Mouse (Mus musculus): ENCODE results near the gene Dpm3.
"Not testable (repeated sequence)": the region's sequence is repeated elsewhere in the genome, so short reads cannot be mapped to it uniquely, and the experiment has no call there.

Gene Dpm3

DNA sequence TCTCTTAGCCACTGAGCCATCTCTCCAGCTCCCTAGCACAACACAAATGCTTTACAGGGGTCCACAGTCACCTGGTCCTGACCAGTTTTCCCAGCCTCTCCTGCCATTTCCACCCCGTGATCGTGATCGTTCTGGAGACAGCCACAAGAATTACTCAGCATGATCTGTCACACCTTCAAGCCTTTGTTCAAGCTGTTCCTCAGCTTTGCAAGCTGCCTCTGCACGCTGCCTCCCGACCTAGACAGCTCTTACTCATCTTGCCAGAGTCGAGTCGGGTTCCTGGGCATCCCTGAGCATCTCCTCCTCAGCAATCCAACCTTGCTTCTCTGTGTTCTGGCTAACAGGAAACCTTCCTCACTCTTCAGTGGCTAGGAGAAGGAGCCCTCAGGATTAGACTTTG lies at the start of gene Dpm3:
Gene Dpm3, plus strand, starts transcription at position 283 of the 400 bp plus-strand sequence.
- no peak for DNase-seq

GRCm38 (mm10) chr3:89209731-89210130 lies 49.4 kb upstream of the Dpm3 start:
- DNase-seq: peak; percentile 16

DNA sequence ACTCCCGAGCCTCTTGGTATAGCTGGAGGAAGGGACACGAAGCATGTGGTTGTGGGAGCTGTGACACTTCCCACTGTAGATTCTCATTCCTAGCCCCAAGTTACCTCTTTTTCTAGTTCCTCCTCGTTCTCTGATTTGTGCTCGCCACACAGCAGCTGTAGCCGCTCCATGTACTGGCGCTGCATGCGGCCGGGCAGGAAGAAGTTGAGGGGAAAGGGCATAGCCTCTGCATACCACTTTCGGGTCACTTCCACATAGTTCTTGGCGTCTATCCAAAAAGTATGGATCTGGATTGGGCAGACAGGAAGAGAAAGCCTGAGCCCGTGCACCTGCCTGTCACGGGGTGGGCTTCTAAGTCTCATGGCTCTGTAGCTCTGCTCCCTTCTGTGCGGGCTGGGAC lies 49.0 kb upstream of the Dpm3 start:
- DNase-seq: peak; percentile 30

DNA sequence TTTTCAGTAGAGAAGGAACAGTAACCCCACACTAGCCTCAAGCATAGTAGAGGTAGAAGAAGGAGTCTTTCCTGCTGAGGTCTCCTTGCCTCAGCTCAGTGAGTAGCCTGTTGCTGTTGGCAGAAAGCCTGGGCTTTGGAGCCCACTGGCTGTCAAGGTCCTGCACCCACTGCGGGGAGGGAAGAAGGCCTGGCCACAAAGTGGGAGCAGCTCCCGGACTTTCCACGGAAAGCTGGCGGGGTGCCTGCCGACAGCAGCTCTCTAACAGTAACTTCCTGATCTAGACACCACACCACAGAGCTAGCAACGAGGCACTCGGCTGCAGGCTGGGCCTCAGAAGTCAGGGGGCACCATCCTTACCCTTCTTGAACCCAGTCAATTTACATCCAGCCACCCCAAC lies 48.4 kb upstream of the Dpm3 start:
- DNase-seq: peak; percentile 47

GRCm38 (mm10) chr3:89213803-89214530 lies 45.2 kb upstream of the Dpm3 start:
- DNase-seq: peak; percentile 89

DNA sequence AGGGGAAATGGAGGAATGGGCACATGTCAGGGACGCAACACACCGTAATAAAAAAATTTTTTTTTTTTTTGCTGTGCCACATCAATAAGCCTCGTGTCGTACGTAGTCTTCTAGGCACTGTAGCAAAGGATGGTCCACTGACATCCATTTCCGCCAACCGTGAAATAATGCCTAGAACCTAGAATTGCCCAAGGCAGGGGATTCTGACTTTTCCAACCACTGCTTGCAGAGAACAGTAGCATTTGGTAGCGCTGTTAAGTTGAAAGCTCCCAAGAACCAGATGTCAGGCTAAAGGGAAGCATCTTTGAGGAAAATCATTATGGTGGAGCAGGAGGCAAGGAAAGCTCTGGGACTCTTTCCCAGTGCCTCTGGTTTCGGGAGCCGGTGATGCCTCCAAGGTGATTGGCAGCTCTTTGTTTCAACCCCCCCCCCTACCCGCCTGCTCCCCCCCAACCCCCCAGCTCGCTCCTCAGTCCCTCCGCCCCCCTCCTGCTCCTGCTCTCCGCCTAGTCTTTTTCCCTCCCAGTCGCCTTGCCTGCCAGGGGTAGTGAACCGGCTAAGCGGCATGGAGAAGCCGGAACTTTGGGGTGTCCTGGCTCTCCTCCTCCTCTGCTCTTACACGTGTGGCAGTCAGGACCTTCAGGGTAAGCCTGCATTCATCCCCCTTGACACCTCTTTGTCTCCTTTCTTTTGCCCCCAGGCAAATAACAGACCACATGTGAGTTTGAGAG lies 44.3 kb upstream of the Dpm3 start, which contains the start of gene Thbs3:
Gene Thbs3, plus strand, starts transcription at position 500 of the 731 bp plus-strand sequence.
- DNase-seq: no peak

GRCm38 (mm10) chr3:89215853-89216252 lies 43.3 kb upstream of the Dpm3 start:
- peak; percentile 83 for DNase-seq

GRCm38 (mm10) chr3:89216407-89216806 lies 42.8 kb upstream of the Dpm3 start:
- not testable (repeated sequence) for DNase-seq

DNA sequence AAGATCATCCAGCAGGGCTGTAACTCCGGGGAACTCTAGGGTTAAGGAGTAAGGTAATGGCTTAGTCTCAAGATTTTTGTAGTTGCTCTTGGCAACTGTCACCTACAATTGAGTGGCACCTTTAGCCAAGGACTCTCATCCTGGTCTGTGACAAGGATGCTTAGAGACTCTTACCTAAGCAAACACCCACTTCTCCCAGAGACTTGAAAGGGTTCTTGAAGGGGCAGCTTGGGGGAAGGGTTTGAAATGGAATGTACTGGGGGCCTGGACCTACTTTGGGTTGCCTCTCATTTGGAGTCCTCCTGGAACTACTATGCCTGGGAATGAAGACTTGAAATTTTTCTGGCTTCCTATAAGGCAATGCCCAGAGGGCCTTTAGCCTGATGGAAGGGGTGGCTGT lies 40.9 kb upstream of the Dpm3 start:
- DNase-seq: no peak

GRCm38 (mm10) chr3:89219546-89219945 lies 39.6 kb upstream of the Dpm3 start:
- DNase-seq: no peak

GRCm38 (mm10) chr3:89221167-89221566 lies 38.0 kb upstream of the Dpm3 start:
- no peak for DNase-seq

GRCm38 (mm10) chr3:89224796-89225195 lies 34.4 kb upstream of the Dpm3 start:
- DNase-seq: no peak

GRCm38 (mm10) chr3:89225321-89225815 lies 33.8 kb upstream of the Dpm3 start:
- DNase-seq: no peak

DNA sequence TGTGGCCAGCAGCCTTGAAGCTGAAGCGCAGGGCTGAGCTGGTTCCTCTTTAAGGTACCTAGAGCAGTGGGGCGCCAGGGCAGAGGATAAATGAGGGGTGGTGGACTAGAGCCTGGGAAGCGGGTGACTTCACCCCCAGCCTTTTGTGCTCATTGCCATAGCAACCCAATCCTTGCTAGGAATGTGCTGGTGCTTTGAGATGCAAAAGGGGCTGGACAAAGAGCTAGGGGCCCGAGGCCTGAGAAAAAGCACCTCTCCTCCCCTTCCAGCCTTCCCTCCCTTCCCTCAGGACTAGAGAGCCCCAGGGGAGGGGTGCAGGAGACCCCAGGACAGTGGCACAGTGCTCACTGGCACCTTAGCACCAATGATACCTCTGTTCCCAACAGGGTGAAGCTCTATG lies 33.2 kb upstream of the Dpm3 start:
- DNase-seq: no peak

DNA sequence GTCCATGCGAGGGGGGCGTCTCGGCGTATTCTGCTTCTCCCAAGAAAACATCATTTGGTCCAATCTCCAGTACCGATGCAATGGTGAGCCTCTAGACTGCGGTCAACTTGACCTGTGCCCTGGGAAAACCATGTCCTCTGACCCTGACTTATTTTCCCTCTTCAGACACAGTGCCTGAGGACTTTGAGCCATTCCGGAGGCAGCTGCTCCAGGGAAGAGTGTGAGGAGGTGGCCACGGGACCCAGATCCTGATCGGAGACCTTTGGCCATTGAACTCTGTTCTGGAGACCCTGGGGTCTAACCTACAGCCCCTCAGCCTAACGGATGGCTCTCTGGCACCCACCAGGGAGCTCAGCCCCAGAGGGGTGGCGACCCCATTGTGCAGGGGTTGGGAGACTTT lies 32.8 kb upstream of the Dpm3 start:
- DNase-seq: no peak

DNA sequence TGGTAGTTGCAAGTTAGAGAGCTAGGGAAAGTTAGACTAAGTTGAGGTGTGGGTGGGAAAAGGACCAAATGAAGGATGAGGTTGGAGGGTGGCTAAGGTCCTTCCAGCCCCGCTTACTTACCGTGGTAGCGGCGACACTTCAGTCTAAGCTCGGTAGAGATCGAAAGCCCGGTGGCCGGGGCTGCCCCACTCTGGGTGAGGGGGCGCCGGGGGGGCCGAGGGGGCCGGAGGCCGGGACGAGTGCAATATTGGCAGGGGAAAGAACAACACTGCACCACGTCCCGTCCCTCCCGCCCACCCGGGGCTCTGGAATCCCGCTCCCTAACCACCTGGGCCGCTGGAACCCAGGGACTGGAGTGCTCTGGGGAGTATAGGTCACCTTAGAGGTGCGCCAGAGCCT lies 32.3 kb upstream of the Dpm3 start, which contains the start of gene Mtx1:
Gene Mtx1, minus strand, starts transcription at position 189 of the 400 bp plus-strand sequence.
- no peak for DNase-seq

- DNase-seq: peak; percentile 63
Measured at GRCm38 (mm10) chr3:89227307-89228179, 31.6 kb upstream of the Dpm3 start.

DNA sequence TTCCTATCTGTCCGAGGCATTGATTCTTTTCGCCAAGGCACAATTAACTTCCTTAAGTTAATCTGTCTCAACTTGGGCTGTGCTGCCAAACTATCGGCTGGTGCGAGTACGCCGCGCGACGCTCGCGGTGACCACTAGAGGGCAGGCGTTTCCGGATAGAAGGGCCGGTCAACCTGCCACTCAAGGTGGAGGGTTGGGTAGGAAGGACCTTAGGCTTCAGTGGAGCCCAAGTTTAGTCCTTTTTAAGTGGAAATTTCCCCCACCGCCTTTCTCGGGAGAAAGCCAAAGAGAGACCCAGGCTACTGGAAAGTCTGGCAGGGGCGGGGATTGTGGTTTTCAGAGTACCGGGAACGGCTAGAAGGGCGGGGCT lies 31.0 kb upstream of the Dpm3 start:
- DNase-seq: peak; percentile 83

GRCm38 (mm10) chr3:89228836-89229235 lies 30.3 kb upstream of the Dpm3 start, which contains the start of gene Muc1:
Gene Muc1, plus strand, starts transcription at chr3:89229057.
- DNase-seq: no peak

- no peak for DNase-seq
Measured at GRCm38 (mm10) chr3:89229276-89229675, 29.9 kb upstream of the Dpm3 start.

DNA sequence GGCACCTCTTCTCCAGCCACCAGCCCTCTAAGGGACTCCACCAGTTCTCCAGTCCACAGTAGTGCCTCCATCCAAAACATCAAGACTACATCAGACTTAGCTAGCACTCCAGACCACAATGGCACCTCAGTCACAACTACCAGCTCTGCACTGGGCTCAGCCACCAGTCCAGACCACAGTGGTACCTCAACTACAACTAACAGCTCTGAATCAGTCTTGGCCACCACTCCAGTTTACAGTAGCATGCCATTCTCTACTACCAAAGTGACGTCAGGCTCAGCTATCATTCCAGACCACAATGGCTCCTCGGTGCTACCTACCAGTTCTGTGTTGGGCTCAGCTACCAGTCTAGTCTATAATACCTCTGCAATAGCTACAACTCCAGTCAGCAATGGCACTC lies 28.6 kb upstream of the Dpm3 start:
- no peak for DNase-seq

DNA sequence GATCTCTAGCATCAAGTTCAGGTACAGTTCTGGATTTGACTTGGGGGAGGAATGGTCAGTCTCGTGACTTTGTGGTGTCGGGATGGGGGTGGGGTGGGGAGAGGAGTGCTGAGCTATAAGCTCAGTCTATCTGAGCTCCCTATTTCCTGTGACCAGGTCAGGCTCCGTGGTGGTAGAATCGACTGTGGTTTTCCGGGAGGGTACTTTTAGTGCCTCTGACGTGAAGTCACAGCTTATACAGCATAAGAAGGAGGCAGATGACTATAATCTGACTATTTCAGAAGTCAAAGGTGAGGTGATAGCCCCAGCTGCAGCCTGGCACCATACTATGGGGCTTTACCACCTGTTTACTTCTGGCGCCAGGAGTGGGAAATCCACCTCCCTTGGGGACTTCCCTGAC lies 27.8 kb upstream of the Dpm3 start:
- no peak for DNase-seq

DNA sequence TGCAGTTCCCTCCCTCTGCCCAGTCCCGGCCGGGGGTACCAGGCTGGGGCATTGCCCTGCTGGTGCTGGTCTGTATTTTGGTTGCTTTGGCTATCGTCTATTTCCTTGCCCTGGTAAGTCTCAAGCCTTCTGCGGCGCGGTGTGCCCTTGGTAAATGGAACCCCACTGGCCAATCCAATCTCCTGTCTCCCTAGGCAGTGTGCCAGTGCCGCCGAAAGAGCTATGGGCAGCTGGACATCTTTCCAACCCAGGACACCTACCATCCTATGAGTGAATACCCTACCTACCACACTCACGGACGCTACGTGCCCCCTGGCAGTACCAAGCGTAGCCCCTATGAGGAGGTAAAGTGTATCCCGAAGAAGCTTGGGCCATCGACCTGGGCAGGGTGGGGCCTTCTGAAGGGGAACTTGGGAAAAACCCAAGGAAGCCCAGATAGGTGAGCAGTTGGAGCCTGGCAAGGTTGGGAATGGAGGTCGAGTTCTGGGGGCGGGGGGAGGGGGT lies 27.3 kb upstream of the Dpm3 start:
- no peak for DNase-seq
